Mouse (Mus musculus): ENCODE data around the gene Rtp2. TPM values are rescaled to one million over a fixed set of nuclear protein-coding genes. Genes with fewer than 3 reads are reported as not detected.
A peak's percentile ranks its signal among the peaks of the same experiment; 100 is the strongest.

Rtp2 gene
- total RNA-seq, 2 experiments from 2014 or later, result not detected

DNA sequence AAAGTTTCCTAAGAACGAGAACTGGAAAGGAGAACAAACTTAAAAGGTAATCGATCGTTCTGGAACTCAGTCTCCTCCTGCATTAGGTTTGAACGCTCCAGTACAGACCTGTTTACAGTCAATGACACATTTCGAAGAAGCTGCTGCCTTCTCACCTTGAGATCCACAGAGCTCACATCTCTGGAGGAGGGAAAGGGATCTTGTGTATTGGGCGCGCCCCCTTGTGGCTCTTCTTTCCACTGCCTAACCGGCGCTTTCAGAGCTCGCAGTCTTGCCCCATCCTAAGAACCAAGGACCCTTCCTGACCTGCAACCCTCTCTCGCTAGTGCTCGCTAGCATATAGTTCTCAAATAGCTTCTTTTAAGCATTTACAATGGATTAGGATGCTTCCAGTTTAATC, 33.4 kb downstream of the Rtp2 start:
- peak; percentile 79 for DNase-seq
- intact Hi-C loops (cut with DNase I), result loop anchor here (1.0 to 2.0 kb wide), 3 partner anchors 54 to 447 kb away; no protein-coding TSS in a partner anchor
- H3K27ac ChIP-seq, result no peak overlapping the region
- peak overlapping the region; percentile 54 for H3K4me3 ChIP-seq
- TF ChIP-seq CTCF (IDR thresholded peaks at IDR 0.05), result peak; percentile 90

DNA sequence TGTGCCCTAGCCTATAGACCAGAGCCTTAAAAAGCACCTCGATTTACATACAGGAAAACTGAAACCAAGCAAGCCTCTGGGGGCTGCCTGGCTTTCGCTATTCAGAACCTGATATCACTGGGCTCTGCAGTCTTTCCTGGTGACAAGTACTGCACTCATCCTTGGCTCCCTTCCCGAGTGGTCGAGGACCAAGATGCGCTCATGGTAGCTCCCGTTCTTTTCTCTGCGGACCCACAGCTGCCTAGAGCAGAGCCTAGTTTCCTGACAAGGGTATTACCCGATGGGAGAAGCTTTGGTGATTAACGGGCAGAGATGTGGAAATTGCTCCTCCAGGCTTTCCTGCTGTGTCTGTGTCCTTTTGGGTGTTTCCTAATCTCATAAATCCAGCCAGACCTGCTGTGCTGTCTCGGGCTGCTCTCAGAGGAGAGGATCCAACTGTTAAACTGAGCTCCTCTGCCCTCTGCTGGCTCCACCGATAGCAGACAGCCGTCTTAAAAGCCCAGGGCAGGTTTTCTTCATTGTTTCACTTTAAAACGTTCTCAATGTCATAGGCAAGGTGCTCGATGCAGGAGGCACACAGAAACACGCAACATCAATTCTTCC, 34.1 kb downstream of the Rtp2 start:
- peak; percentile 73 for TF ChIP-seq CTCF (IDR thresholded peaks at IDR 0.05)
- DNase-seq, result peak; percentile 75
- Histone ChIP-seq H3K27ac (no peak overlapping the region), H3K4me3 (peak overlapping the region; percentile 54)
- intact Hi-C loops (cut with DNase I), result loop anchor here (2.0 kb wide), 1 partner anchor 55 kb away; no protein-coding TSS in a partner anchor

DNA sequence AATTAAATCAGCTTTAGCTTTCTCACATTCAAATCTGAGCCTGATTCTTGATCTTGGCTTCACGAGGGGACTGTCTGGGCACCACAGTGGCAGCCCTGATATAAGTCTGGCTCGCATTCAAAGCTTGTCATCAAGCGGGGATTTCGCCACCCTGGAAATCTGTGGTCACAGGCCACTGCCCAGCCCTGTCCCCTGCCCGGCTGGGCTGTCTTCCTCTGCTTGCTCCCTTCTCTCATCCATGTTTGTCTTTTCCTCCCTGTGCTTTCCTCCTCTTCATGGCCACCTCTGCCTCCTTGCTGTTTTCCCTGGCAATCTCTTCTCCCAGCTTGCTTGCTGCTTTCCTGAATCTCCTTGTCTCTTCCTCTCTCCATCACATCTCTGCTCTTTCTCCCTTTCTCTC, 34.7 kb downstream of the Rtp2 start:
- no peak overlapping the region for H3K4me3 ChIP-seq
- no peak for DNase-seq
- intact Hi-C loops (cut with DNase I), result no loop called here
- no peak for TF ChIP-seq CTCF (IDR thresholded peaks at IDR 0.05)
- H3K27ac ChIP-seq, result no peak overlapping the region

DNA sequence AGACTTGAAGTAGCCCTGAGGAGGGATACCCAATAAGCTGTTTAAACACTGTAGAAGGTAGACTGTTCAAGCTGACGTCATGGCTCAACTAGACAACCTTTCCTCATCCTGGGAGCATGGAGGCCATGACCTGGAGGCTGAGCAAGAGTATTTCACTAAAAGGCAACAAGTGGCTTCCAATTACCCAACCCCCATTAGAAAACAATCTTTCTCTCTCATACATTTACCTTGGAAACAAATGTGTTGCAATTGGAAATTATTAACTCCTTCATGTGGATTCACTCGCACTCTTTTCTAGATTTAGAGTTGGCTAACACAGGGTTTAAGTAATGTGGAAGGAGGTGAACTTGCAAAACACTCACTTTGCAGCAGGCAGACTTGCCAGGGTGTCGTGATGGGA, 37.1 kb downstream of the Rtp2 start:
- H3K4me3 ChIP-seq, result no peak overlapping the region
- intact Hi-C loops (cut with DNase I), result no loop called here
- no peak for TF ChIP-seq CTCF (IDR thresholded peaks at IDR 0.05)
- DNase-seq, result no peak
- H3K27ac ChIP-seq, result no peak overlapping the region

DNA sequence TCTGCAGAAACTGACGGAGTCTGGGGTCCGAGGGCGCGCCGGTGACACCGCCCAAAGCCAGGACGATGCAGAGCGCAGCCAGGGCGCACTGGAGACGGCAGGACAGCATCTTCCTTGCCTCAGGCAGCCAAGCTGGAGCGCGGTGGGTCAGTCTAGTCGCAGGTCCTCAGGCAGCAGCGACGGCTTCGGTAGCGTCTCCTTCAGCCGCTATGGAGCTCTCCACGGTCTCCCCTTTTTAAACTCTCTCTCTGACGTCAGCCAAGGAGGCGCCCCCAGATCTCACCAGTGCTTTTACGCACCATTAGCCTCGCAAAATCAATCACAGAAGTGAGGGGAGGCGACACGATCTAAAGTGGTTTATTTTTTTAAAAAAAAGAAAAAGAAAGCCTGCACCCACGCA, 41.6 kb downstream of the Rtp2 start, which contains the start of gene Sst:
Sst (minus strand) TSS at position 323 of the 400 bp plus-strand sequence.
- DNase-seq, result no peak
- Histone ChIP-seq H3K4me3 (no peak within 1 kb of the TSS), H3K27ac (no peak within 1 kb of the TSS)
- intact Hi-C loops (cut with DNase I), result no loop called here
- no peak for TF ChIP-seq CTCF (IDR thresholded peaks at IDR 0.05)

DNA sequence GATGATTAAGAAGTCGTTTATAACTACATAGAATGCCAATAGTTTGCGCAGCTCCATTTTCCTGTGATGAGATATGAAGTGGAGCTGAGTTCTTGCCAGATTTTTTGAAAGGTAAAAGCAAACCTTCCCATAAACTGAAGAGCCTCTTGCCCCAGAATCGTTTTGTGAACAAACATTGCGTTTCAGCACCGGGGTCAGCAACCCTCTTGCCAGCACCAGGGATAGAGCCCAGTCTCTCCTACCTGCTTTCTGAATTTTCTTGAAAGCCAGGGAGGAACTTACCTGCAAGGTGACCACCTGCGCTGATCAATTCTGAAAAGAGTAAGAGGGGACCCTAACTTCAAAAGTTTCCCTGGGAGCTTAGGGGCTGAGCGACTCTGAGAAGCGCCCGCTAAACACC, 42.0 kb downstream of the Rtp2 start:
- DNase-seq, result no peak
- Histone ChIP-seq H3K4me3 (no peak overlapping the region), H3K27ac (no peak overlapping the region)
- no peak for TF ChIP-seq CTCF (IDR thresholded peaks at IDR 0.05)
- intact Hi-C loops (cut with DNase I), result no loop called here

DNA sequence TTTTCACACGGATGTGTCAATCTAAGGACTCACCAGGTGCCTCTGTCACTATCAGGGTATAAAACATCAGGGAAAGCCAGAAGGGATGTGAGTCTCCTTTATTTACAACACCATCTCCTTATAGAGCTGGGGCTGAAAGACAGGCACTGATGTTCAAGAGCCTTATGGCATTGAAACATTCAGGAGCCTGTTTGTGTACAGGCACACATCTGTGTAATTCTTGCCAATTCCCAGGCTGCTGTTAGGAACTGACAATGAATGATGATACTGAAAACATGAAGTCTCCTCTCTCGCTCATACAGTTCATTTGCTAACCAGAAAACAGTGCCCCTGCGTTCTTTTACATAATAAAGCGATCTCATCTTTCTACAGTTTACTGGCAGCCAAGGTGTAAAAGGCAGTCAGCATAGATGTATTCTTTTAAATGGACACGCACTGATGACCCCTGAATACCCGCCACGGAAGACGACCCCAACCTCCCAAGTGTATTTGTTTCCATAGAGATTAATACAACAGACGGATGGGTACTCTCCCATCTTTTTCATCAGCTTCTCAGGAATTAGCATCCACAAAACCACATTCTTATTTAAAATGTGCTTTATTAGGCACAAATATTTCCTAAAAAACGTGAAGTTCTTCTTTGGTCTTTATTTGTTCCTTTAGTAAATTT, 44.1 kb downstream of the Rtp2 start:
- Histone ChIP-seq H3K4me3 (no peak overlapping the region), H3K27ac (no peak overlapping the region)
- intact Hi-C loops (cut with DNase I), result no loop called here
- TF ChIP-seq CTCF (IDR thresholded peaks at IDR 0.05), result no peak
- DNase-seq, result no peak

DNA sequence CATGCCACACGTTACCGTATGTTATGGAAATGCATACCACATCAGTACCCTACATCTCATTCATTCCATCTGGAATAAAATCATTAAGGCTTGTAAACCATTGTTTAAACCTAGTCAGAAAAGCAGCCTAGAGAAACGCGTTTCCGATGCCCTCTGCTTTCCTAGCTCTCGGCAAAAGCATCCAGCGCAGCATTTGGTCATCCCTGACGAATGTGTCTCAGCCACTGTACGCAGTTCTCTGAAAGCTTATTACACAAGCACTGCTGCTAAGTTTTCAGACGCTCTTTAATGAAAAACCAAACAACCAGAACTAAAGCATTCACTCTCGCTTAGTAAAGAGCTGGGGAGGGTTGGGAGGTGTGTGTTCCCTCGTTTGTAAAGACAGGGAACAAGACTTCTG, 47.1 kb downstream of the Rtp2 start:
- intact Hi-C loops (cut with DNase I), result no loop called here

More for the DNA sequence above, 47.1 kb downstream of the Rtp2 start:
- Histone ChIP-seq H3K27ac (no peak overlapping the region), H3K4me3 (no peak overlapping the region)
- TF ChIP-seq CTCF (IDR thresholded peaks at IDR 0.05), result no peak
- DNase-seq, result no peak

Other genes with a start within 250 kb of the Rtp2 start
- not detected for gene Sst, start 41.4 kb downstream of the Rtp2 start, total RNA-seq (2021)
- not detected for gene Gm37419, start 56.1 kb upstream of the Rtp2 start, total RNA-seq (2021)
- gene Bcl6, start 56.5 kb upstream of the Rtp2 start, total RNA-seq (2021), result 10 to 100 TPM; 62.7 to 71.2 TPM

All from gastrocnemius, adult 2 months (tissue).